Mouse (Mus musculus): ENCODE data around the gene Gpr87.
"Not testable (repeated sequence)": the region's sequence is repeated elsewhere in the genome, so short reads cannot be mapped to it uniquely, and the experiment has no call there.

Gpr87 gene

DNA sequence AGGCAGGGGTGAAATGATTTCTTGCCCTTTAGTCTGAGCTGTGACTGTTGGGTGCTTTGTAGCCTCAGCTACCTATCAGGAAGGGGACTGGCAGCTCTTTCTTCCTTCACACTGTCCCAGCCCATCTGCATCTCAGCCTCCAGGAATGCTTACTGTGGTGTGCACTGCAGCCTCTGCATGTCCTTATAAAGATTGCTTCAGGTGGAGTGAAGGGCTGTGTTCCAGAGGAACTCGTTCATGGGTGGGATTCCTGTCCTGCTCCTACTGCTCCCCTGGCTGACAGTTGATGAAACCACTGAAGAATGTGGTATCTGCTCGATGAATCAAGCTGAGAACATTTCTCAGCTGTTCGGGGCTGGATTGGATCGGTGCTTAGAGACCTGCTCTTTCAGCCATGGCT lies 7.6 kb downstream of the Gpr87 start:
- DNase-seq (ENCODE audit: low spot score in 2 of 2): no peak

GRCm38 (mm10) chr3:59185662-59186061 lies 9.2 kb downstream of the Gpr87 start:
- DNase-seq (ENCODE audit: low spot score in 2 of 2): no peak

- no peak for DNase-seq (ENCODE audit: low spot score in 2 of 2)
These were observed 12.8 kb downstream of the Gpr87 start for GRCm38 (mm10) chr3:59182129-59182528.

- no peak for DNase-seq (ENCODE audit: low spot score in 2 of 2)
These were observed 13.8 kb downstream of the Gpr87 start for GRCm38 (mm10) chr3:59181134-59181533.

DNA sequence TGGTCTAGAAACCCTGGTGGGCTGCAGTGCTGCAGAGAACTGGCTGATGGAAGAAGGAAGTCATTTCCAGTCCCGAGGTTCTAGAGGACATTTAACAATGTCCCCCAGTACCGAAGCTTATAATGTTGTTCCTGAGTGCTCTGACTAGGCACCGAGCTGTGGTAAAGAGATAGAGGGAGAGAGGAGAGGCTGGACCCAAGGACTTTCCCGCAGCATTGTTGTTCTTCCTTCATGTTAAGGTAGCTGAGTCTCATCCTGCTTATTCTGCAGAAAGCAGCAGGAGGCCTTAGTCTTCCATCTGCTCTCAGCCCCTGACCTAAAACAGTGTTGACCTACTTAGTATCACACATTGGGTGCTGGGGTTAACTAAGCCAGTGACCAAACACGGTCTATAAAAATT lies 18.0 kb downstream of the Gpr87 start:
- no peak for DNase-seq (ENCODE audit: low spot score in 2 of 2)

DNA sequence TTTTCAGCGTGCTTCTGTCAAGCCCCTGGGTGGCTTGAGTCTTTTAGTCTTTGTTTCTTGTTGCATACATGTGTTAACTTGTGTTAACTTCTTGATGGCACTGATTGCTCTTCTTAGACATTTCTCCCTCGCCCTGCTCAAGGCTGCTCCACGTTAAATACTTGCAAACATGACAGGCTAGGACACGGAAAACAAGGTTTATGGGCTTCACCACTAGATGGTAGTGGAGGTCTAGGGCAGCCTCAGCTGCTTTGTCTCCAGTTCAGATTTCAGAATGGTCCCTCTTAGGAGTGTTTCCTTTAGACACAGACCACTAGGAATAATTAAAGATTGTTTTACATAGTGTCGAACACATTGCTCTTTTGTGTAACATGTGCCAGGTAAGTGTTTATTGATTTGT lies 19.7 kb downstream of the Gpr87 start:
- DNase-seq (ENCODE audit: low spot score in 2 of 2): peak in 1 of 2 experiments; percentile 36

GRCm38 (mm10) chr3:59174426-59175154 lies 20.3 kb downstream of the Gpr87 start:
- no peak for DNase-seq (ENCODE audit: low spot score in 2 of 2)

GRCm38 (mm10) chr3:59169921-59170627 lies 24.8 kb downstream of the Gpr87 start:
- DNase-seq (ENCODE audit: low spot score in 2 of 2): no peak

- DNase-seq (ENCODE audit: low spot score in 2 of 2): no peak
These were observed 25.7 kb downstream of the Gpr87 start for GRCm38 (mm10) chr3:59169215-59169614.

- no peak for DNase-seq (ENCODE audit: low spot score in 2 of 2)
These were observed 26.4 kb downstream of the Gpr87 start for GRCm38 (mm10) chr3:59168476-59168875.

DNA sequence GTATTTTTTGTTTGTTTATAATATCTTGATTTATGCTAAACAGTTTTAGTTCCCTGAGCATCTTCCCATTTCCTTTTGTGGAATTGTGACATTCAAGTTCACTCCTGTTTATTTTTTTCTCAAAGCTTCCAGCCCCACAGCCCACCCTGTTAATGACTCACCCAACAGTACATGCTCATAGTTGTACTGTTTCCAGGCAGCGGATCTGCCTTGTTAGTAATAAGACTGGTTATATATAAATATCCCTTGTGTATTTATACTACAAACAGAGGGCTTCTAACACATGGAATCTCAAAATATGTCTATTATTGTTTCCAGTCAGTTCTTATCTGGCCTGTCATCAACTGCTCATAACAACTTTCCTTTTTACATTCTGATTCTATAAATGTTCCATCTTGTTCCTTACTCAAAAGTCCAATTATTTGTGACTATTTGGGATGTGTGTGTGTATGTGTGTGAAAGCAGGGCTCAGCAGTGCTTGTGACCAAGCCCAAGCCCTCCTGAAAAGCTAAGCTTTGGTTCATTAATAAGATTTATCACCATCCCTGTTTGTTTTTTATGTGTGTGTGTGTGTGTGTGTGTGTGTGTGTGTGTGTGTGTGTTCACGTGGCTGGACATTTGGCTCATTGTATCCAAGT lies 27.4 kb downstream of the Gpr87 start:
- DNase-seq (ENCODE audit: low spot score in 2 of 2): no peak

GRCm38 (mm10) chr3:59160465-59160864 lies 34.4 kb downstream of the Gpr87 start:
- no peak for DNase-seq (ENCODE audit: low spot score in 2 of 2)

- no peak for DNase-seq (ENCODE audit: low spot score in 2 of 2)
These were observed 37.9 kb downstream of the Gpr87 start for GRCm38 (mm10) chr3:59157048-59157447.

- DNase-seq (ENCODE audit: low spot score in 2 of 2): no peak
These were observed 39.5 kb downstream of the Gpr87 start for GRCm38 (mm10) chr3:59155404-59155803.

GRCm38 (mm10) chr3:59154888-59155287 lies 40.0 kb downstream of the Gpr87 start:
- DNase-seq (ENCODE audit: low spot score in 2 of 2): no peak

- no peak for DNase-seq (ENCODE audit: low spot score in 2 of 2)
These were observed 41.5 kb downstream of the Gpr87 start, which contains the start of gene P2ry14 for GRCm38 (mm10) chr3:59153424-59153823. P2ry14 (minus strand) TSS chr3:59153618.

GRCm38 (mm10) chr3:59150624-59151023 lies 44.3 kb downstream of the Gpr87 start:
- DNase-seq (ENCODE audit: low spot score in 2 of 2): no peak

- no peak for DNase-seq (ENCODE audit: low spot score in 2 of 2)
These were observed 45.3 kb downstream of the Gpr87 start for GRCm38 (mm10) chr3:59149646-59150045.

GRCm38 (mm10) chr3:59145194-59145593 lies 49.7 kb downstream of the Gpr87 start:
- no peak for DNase-seq (ENCODE audit: low spot score in 2 of 2)

GRCm38 (mm10) chr3:59141507-59142305 lies 53.2 kb downstream of the Gpr87 start:
- no peak for DNase-seq (ENCODE audit: low spot score in 2 of 2)

DNA sequence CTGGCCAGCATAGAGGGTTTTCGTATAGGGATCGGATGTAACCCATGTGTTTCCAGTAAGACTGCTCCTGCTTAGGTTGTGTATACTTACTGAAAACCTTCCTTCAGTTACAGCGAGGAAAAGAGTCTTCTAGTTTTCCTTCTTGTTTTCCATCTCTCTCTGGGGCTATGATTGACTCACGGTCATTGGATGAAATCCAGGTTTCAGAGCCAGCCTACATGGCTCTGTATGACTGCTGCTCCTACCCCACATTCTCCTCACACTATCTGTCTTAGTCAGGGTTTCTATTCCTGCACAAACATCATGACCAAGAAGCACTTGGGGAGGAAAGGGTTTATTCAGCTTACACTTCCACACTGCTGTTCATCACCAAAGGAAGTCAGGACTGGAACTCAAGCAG lies 54.0 kb downstream of the Gpr87 start:
- not testable (repeated sequence) for DNase-seq (ENCODE audit: low spot score in 2 of 2)

DNA sequence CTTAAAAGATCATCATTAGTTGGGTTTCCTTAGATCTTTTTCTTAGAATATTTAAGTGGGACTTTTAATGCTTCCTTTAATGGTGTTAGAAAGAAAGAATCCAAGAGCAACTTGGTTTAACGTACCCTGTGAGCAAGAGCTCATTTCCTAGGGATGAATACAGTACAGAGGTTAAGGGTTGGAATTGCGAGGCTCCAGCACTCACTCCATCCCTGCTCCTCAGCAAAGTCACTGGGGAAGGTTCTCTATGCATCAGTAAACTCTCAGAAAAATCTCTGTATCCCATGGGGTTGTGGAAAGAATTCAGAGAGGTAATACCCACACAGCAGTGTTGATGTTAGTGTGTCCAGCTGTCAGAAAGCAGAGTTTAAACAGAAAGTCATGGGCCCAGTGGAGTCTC lies 54.8 kb downstream of the Gpr87 start:
- no peak for DNase-seq (ENCODE audit: low spot score in 2 of 2)

All from frontal cortex, postnatal 14 days (tissue).